Mouse (Mus musculus): ENCODE measurements around the gene Scrn3.

Gene Scrn3

GRCm38 (mm10) chr2:73275261-73276040 is 37.0 kb upstream of the Scrn3 start:
- no peak for DNase-seq

- DNase-seq: no peak
These were observed 36.2 kb upstream of the Scrn3 start for GRCm38 (mm10) chr2:73276141-73276571.

GRCm38 (mm10) chr2:73277021-73277708 is 35.2 kb upstream of the Scrn3 start:
- DNase-seq: no peak

- DNase-seq: no peak
These were observed 34.7 kb upstream of the Scrn3 start for GRCm38 (mm10) chr2:73277709-73278075.

GRCm38 (mm10) chr2:73278131-73278854 is 34.1 kb upstream of the Scrn3 start:
- DNase-seq: peak; percentile 86

GRCm38 (mm10) chr2:73278869-73279268 is 33.5 kb upstream of the Scrn3 start:
- DNase-seq: no peak

- DNase-seq: no peak
These were observed 32.9 kb upstream of the Scrn3 start for GRCm38 (mm10) chr2:73279271-73280038.

GRCm38 (mm10) chr2:73280356-73281047 is 31.9 kb upstream of the Scrn3 start:
- no peak for DNase-seq

GRCm38 (mm10) chr2:73281048-73281661 is 31.2 kb upstream of the Scrn3 start:
- DNase-seq: no peak

- DNase-seq: no peak
These were observed 30.7 kb upstream of the Scrn3 start for GRCm38 (mm10) chr2:73281707-73282106.

GRCm38 (mm10) chr2:73285630-73286029 is 26.8 kb upstream of the Scrn3 start:
- no peak for DNase-seq

GRCm38 (mm10) chr2:73291130-73291529 is 21.3 kb upstream of the Scrn3 start:
- no peak for DNase-seq

GRCm38 (mm10) chr2:73295023-73295422 is 17.4 kb upstream of the Scrn3 start:
- peak; percentile 8 for DNase-seq

GRCm38 (mm10) chr2:73298154-73298553 is 14.2 kb upstream of the Scrn3 start:
- DNase-seq: peak; percentile 20

- no peak for DNase-seq
These were observed 13.6 kb upstream of the Scrn3 start for GRCm38 (mm10) chr2:73298841-73299240.

GRCm38 (mm10) chr2:73301979-73302378 is 10.4 kb upstream of the Scrn3 start:
- peak; percentile 60 for DNase-seq

- DNase-seq: no peak
These were observed 9.7 kb upstream of the Scrn3 start for GRCm38 (mm10) chr2:73302722-73303121.

- DNase-seq: no peak
These were observed 7.9 kb upstream of the Scrn3 start for GRCm38 (mm10) chr2:73304506-73304905.

- no peak for DNase-seq
These were observed 6.4 kb upstream of the Scrn3 start for GRCm38 (mm10) chr2:73306006-73306405.

GRCm38 (mm10) chr2:73313117-73313501 is 708 bp downstream of the Scrn3 start:
- DNase-seq: peak; percentile 52

GRCm38 (mm10) chr2:73314311-73314710 is 1.9 kb downstream of the Scrn3 start:
- no peak for DNase-seq

- DNase-seq: no peak
These were observed 5.0 kb downstream of the Scrn3 start for GRCm38 (mm10) chr2:73317426-73317825.
